Mouse (Mus musculus) frontal cortex, postnatal 25 days (tissue): ENCODE data around the gene Grap2.

Source experiments
- DNase-seq, 2 experiments: peaks; one replicate each; pipeline ENCODE4 v3.0.0; 2022; ENCODE audit warnings: low spot score in 2 of 2

The Grap2 gene

DNA sequence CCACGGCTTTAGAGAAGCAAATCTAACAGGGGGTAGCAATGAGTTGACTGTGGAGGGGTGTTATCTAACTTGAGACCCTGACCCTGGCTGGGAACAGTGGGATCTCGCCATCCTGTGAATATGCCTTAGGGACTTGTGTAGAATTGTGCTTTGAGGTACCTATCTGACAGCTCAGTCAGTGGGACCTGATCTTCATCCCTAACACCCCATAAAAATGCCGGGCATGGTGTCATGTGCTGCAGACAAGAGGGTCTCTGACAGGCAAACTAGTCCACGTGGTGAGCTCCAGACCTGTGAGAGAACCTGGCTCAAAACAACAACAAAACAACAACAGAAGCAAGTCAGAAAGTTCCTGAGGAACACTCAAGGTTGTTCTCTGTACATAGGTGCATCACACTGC is 27.4 kb downstream of the Grap2 start:
- DNase-seq, result no peak

DNA sequence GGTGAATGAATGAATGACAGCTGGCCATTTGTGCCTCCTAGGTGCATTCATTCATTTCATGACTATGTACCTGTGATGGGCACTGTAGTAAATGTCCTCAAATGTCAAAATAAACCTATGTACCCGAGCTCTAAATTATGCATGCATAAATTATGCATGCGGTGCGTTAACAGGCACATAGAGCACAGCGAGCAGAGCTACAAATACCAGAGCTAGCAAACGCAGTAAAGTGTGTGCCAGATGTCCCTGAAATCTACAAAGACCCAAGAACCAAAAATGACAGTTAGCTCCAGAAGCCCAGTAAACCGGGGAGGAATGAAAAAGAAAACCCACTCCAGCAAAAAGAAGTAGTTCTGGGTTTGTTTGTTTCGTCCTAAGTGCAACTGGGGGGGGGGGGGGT is 29.1 kb downstream of the Grap2 start:
- DNase-seq, result no peak

DNA sequence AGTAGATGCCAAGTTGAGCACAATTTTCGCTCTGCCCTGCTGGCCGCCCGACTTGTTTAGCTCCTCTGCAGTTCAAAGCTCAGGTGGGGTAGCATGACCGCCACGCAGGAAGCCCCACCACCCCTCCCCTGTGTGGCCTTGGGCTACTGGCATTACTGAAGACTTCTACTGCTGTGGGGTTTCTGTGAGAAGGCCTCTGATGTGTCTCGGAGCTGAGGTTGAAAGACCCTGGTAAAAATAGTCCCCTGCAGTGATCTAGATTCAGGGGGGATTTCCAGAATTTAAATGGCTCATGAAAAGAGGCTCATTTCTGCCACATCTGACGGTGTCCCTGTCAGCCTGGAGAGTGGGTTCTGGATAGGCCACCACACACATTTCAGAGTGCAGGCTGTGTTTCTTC is 30.1 kb downstream of the Grap2 start:
- DNase-seq, result no peak

DNA sequence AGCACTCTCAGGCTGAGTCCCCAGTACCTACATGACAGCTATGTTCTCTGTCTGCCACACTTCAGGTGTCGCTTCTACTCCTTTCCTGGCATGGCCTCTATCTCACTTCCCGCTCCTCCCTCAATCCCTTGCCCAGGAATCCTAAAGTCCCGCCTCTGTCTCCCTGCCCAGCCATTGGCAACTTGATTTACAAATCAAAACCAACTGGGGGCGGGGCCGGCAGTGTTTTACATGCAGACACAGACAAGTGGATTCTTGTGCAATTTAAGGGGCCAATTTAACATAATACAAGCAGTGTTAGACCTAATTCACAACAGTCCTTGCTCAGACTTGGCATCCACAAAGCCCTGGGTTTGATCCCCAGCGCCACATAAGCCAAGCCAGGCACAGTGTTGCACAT is 31.6 kb downstream of the Grap2 start:
- no peak for DNase-seq

DNA sequence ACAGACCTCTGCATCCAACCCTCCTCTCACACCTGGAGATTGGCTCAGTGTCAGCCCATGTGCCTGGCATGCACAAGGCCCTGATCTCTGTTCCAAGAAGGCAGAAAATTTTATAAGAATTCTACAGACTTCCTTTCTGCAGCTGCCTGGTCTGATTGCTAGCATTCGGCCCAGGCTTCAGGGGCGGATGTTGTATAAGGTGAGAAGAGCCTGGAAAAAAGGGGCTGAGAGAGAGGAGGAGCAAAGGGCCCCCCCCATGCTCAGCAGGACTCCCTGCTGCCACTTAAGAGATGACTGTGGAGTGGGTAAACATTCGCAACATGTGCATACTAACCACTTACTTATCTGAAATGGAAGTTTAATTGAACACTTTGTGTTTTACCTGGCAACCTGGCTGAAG is 35.6 kb downstream of the Grap2 start:
- DNase-seq, result no peak

DNA sequence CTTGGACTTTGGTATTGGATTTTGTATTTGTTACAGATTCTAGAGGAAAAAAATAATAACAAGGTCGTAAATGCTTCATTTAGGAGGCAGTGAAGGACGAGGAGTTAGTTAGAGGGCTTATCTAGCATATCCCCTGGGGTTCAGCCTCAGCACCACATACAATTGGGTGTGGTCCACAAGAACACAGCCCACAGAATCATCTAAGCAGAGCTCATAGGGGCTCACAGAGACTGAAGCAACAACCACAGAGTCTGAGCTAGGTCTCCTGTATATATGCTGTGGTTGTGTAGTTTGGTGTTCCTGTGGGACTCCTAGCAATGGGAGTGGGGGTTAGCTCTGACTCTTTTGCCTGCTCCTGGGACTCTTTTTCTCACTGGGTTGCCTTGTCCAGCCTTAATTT is 37.9 kb downstream of the Grap2 start:
- no peak for DNase-seq

DNA sequence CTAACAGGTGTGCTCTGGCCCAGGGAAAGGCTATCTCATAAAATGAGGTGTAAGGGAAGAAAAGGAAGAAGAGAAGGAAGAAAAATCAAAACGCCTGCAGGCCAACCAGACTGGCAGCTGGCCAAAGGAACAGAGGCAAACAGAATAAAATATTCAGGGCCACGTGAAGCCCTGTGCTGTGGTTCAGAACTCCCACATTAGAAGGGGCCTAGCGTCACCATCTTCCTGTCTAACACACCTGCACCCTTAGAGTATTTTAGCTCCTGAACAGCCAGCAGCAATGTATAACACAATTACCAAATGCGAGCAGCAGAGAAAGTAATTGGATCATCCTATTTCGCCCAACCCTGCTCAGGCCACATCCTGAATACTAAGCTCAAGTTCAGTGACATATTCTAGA is 39.1 kb downstream of the Grap2 start:
- no peak for DNase-seq

DNA sequence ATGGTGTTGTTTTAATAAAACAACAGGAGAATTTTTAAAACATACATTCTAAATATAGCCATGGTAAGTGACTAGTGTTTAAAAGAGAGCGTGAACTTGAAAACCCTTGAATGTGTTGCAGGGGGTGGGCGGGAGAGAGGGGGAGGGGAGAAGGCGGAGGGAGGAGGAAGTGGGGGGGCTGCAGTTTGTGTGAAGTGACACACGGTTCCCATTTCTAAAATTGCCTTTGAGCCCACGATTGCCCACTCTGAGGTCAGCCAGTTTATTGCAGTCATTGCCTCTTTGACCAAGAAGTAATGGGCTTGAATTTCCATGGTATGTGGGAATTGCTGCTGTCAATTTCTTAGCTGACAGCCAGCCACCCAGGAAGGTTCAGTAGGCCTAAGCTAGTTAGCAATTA is 41.5 kb downstream of the Grap2 start:
- DNase-seq, result no peak

DNA sequence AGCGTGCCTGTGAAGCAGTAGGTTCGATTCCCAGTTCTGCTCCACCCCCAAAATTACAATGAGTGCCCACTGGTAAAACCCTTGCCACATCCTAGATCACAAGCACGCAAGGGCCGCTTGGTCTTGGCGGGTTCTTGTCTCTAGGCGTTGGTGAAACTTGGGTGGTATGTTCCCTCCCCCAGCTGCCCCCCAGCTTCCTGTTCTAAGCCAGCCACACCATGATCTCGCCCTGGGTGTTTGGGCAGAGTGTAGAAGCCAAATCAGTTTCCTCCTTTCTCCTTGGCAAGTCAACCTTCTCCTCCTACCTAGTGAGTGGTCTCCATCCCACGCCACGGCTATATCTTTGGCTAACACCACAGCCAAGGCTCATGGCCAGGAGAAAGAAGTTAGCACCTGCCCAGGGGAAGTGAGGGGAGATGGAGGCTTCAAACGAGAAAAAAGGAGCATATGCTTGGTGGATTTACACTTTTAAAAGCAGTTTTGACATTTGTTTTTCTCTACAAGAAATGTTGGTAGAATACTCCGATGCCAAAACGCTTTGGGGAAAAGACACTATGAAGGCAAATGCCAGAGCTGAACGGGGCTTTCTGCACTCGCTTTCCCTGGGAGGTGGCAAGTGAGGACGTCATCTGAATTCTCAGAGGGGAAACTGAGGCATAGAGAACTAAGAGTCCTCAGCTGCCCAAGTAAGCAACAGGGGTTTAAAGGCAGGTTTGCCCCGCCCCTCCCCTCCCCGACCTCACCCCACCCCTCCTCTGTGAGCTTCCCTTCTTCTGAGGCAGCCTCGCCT is 42.3 kb downstream of the Grap2 start:
- DNase-seq, result no peak

DNA sequence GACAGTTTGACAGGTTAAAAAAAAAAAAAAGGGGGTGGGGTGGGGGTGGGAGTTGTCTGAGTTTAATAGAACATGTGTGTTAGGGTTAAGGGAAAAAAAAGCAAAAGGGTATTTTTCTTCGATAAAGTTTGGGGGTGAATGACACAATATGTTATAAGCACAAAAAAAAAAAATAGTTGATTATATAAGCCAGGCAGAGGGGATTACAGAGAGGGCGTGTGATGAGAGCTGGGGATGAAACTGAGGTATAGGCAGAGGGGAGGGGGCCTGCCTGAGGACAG is 42.8 kb downstream of the Grap2 start:
- no peak for DNase-seq

DNA sequence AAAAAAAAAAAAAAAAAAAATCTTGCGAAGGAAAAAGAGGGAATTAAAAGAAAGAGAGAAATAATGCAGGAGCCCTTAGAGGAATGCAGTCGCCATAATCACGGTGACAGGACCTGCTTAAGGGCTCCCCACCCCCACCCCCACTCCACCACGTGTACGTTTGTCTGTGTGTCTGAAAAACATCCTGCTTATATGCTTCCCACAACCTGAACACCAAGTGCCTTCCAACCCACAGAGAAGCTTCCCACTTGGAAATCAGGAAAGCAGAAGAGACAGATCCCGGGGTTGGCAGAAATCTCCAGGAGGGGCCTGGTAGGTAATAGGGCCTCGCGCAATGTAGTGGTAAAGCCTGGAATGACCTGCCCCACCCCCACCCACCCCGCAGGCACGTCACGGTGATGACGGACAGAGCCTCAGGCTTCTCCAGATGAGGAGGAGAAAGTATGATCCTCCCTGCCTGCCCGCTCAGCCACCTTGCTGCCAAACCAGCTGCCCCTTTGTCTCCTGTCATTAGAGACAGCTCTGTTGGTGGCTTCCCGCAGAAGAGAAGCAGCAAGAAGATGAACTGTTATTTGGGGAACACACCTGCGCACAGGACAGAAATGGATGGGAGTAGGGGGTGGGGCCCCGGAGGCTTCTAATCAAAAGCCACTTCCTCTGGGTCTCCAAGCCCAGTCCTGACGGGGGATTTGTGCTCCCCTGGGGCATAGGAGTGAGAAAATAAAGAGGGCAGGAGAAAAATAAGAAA is 43.4 kb downstream of the Grap2 start:
- DNase-seq, result no peak

DNA sequence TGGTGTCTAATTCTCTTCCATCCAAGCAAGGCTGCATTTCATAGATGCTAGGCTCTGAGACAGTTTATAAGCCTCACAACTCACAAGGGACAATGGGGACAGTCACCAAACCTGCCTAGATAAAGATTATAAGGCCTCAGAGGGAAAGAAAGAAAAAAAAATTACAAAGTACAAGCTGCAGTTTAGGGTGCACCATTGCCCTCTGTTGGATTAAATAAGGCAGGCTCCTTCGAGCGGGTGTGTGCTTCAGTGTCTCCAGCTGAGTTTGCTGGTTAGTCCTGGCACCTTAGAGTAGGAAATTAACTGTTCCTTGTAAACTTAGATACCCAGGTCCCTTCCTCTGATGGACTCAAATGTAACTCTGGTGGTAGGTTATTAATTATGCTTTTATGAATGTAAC is 45.4 kb downstream of the Grap2 start:
- no peak for DNase-seq

DNA sequence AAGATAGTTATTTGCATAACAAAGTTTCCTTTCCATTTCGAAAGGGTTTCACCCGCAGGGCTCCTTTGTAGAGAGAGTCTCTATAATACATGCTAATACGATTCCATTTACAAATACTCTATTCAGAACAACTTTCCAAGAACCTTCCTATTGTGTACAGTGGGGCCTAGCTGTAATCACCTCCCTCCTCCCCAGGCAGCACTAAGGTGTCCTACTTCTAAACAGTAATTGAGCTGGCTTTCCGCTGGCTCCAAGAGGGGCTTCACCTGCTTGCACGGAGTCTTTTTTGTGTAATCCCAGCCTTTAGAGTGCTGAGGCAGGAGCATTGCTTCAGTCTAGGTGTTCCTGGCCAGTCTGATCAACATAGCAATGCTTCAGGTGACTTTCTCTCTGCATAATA is 46.8 kb downstream of the Grap2 start:
- DNase-seq, result no peak

DNA sequence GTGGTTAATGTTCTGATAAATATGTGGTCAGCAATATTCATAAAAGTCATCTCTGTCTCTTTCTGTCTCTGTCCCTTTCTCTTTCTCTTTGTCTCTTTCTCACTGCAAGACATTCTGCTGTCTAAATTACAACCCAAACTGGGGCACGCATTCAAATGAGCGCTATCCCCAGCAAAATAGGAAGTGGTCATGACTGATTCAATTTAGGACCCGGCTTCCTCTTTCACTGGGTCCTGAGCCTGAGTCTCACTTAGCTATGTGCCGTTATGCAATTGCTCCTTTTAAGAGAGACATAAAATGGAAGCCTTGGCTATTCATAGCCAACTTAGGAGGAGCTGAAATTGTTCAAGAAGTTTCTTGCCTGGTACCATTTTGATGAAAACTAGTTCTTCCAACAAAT is 47.4 kb downstream of the Grap2 start:
- no peak for DNase-seq

DNA sequence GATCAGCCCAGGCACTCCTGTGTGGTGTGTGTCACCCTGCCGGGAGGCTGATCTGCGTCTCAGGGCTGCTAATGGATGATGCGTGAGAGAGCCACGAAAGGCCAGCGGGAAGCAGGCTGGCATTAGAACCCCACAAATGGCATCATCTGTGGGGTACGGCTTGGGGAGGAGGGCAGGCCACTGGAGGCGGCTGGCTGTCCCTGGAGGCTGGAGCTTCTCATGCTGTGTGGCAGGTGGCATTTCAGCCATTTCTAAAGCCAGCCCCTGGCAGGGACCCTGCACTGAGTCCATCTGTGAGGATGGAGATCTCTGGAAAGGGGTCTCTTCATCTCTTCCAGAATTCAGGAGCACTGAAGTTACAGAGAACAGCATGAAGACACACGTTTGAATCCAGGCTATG is 48.0 kb downstream of the Grap2 start:
- DNase-seq, result no peak

DNA sequence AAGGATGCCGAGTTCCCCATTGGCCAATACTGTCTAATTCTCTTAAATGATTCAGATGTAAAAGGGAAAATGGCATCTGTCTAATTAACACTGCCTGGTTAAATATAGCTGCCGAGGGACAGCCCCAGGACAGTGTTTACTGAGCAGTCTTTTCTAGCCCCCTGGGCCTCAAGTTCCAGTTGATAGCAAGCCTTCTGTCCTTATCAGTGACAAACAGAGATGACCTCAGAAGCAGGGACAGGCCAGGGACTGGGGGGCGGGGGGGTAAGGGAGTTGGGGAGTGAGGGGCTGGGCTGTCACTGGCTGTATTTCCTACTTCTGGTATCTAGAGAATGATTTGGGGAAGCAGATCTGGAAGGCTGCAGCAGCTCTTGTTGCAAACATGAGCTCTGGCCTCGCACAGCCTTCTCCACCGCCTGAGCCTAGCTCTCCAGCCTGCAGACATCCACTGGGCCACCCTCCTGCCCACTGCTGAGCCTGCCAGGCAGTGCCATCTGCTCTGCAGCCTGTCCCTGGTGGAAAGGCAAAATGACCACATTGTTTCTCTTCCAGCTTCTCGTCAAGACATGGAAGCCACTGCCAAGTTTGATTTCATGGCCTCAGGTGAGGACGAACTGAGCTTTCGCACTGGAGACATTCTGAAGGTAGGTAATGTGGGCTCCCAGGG is 50.9 kb downstream of the Grap2 start:
- DNase-seq, result no peak

DNA sequence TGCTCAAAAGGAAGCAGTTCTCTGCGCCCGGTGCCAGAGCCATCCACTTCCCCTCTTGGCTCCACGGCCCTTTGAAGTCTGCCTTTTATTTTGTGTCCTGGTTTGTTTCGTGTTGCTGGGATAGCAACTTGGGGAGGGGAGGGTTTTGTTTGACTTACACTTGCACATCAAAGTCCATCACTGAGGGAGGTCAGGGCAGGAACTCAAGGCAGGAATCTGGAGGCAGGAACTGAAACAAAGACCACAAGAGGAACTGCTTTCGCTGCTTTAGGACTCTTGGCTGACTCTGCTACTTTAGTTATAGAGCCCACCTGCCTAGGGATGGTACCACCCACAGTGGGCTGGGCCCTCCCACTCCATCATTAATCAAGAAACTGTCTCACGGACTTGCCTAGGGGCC is 54.1 kb downstream of the Grap2 start:
- no peak for DNase-seq

DNA sequence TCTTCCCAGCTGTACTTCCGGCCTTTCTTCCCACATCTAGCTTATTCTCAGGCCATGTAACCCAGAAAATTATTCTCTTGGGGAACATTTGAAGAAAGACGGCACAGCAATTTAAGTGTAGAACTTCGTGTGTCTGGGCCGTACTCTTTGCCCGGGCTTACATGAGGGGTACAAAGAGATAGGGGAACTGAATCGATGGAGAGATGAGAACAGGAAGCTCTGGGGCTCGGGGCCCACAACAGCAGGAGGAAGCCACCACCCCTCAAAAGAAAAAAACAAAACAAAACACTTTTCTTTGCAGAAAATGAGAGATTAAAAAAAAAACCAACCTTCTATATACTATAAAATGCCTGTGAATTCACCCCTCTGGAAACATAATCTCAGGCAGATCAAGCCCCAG is 57.8 kb downstream of the Grap2 start:
- DNase-seq, result no peak

DNA sequence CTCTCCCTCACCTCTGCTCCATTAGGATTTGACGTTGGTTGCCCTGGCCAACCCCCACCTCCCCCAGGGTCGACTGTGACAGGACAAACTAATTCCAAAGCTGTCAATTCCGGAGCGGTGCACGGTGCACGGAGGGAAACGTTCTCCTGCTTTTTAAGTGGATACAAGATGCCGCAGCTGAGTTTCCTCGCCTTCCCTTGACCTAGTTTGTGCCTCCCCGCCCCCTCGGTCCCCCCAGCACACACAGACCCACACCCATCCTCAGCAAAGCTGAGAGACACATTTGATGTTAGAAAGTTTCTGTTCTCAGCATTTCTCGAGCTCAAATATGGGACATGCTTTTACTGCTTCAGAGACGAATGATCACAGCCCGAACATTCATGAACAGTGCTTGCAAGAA is 58.3 kb downstream of the Grap2 start:
- no peak for DNase-seq

DNA sequence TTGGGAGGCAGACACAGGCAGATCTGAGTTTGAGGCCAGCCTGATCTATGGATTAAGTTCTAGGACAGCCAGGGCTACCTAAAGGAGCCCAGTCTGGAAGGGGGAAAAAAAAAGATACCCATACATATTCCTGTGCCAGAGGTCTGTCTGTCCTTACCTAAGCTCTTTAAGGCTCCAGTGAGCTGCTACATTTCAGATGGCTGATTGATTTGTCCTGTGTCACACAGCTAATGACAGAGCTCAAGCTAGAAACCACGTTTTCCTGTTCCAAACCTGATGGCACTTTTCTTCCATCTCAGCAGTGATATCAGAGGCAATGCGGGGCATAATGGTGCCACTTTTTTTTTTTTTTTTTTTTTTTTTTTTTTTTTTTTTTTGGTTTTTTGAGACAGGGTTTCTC is 58.9 kb downstream of the Grap2 start:
- DNase-seq, result no peak

DNA sequence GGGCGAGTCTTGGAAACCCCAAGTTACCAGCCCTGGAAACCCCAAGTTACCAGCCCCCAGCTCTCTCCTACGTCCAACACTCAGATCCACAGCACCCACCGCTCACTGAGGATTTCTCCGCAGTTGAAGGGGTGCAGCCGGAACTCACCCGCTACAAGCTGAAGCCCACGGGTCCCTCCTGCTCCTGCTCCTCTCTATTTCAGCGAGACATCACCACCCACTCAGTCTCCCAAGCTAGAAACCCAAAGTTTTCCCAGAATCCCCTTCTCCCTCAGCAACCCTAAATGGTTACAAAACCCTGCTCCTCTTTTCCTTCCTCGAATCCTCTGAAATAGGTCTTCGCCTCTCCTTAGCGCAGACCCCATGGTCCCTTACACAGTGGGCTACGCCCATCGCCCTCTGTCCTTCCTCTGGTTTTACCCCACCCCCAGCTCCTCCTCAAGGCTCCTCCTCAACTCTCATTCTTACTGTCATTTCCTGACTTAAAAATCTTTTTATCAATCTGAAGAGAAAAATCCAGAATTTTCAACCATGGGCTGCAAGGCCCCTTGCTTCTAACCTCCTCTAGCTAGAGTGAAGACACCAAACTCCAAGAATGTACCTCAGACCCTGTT is 60.0 kb downstream of the Grap2 start:
- no peak for DNase-seq

DNA sequence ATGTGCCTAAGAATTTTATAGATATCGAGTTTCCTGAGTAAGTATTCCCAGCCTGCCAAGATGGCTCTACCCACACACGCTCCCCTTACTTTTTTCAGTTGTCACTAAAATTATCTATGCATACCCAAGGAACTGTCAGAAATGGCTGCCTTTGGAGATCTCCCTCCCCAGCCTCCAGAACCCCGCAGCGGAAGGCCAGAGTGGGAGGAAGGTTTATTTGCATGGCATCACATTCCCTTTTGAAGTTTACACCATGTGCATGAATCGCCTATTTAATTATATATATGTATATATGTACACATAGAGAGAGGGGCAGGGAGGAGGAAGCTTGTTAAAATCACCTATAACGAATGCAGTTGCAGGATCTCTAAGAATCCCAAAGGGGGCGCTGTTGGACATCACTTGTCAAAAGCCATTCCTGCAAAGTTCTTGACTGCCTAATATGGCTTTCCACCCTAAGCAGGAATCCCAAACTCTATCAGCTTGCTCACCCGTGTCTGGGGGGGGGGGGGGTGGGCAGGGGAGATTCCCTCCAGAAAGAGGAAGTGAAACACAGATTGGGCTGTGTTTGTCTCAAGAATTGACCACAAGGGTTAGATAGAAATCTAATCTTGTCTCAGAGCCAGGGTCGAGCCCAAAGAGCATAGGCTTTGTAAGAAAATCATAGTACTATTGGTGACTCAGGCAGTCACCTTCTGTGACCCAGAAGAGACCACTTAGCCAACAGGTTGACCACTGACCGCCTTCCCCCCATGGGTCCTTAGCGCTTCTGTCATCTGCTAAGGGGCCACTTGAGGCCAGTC is 62.2 kb downstream of the Grap2 start:
- DNase-seq, result peak in 1 of 2 experiments; percentile 40
